Comparison of ENCODE assay signal across 13 mouse cellular contexts in the genomic region with DNA sequence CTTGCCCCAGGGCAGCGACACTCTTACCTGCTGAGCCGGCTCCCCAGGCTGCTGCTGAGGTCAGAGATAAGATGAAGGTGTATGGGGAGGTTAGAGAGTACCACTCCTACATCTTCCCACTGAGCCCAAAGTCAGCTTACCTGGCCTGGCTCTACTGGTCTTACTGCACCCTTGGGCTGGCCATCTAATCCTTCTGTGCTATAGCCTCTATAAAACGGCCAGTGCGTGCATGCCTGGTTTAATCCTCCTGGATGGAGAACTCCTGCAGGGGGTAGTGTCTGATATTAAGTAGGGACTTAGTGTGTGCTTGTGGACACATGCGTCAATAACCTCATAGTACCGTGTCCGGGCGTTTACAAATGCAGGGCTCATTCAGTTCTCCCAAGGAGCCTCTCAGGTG. TPM values are rescaled to one million over a fixed set of nuclear protein-coding genes. Genes with fewer than 3 reads are reported as not detected.
DNase-seq lines count a peak whose midpoint lies in the region; ATAC-seq and TF ChIP-seq lines count a peak whose summit lies in the region.
"Had no signal": no experiment of that assay in that cellular context is flagged by ENCODE, and none has a peak within 500 bp of the region (broad histone marks: within the 10 kb centered on the region; RNA-seq: fewer than 3 reads in every experiment).

No protein-coding gene starts in this region.

- H3K4me2 ChIP-seq in forebrain, embryonic 11.5 days (ENCODE audit: low read depth, low read length, severe bottlenecking), result no peak overlapping the region
- H3K4me2 ChIP-seq in forebrain, embryonic 15.5 days (replicated peaks), result no peak overlapping the region
- no peak overlapping the region for H3K4me2 ChIP-seq in liver, postnatal 0 days (ENCODE audit: low read depth, low read length)
- no peak overlapping the region for H3K4me2 ChIP-seq in liver, embryonic 12.5 days
- no peak overlapping the region for H3K4me2 ChIP-seq in intestine, embryonic 16.5 days (ENCODE audit: low read depth, low read length)

- no peaks in the 10 kb centered on the region for H3K9me3 ChIP-seq in forebrain, embryonic 11.5 days (ENCODE audit: control insufficient read depth, low read length)
- H3K9me3 ChIP-seq in forebrain, embryonic 15.5 days, result no peaks in the 10 kb centered on the region
- no peaks in the 10 kb centered on the region for H3K9me3 ChIP-seq in liver, postnatal 0 days (ENCODE audit: low read length)
- no peaks in the 10 kb centered on the region for H3K9me3 ChIP-seq in liver, embryonic 12.5 days (replicated peaks)
- no peaks in the 10 kb centered on the region for H3K9me3 ChIP-seq in embryonic facial prominence, embryonic 10.5 days
- no peaks in the 10 kb centered on the region for H3K9me3 ChIP-seq in intestine, embryonic 16.5 days (ENCODE audit: control insufficient read depth, low read length)
- H3K9me3 ChIP-seq: forebrain, embryonic 13.5 days; heart, embryonic 13.5 days; hindbrain, embryonic 15.5 days had no signal

- H3K27me3 ChIP-seq in forebrain, embryonic 11.5 days (ENCODE audit: control insufficient read depth, insufficient read depth, low read length), result no peaks in the 10 kb centered on the region
- H3K27me3 ChIP-seq in forebrain, embryonic 15.5 days, result no peaks in the 10 kb centered on the region
- 0 out of 2 replicates have a peak, but pooled peaks cover 3% of the 10 kb centered on the region for H3K27me3 ChIP-seq in liver, postnatal 0 days (ENCODE audit: insufficient read depth, low read length)
- 0 out of 2 replicates have a peak, but pooled peaks cover 3% of the 10 kb centered on the region for H3K27me3 ChIP-seq in liver, embryonic 12.5 days (replicated peaks)
- no peaks in the 10 kb centered on the region for H3K27me3 ChIP-seq in embryonic facial prominence, embryonic 10.5 days (replicated peaks; ENCODE audit: low read depth, poor library complexity, severe bottlenecking)
- no peaks in the 10 kb centered on the region for H3K27me3 ChIP-seq in intestine, embryonic 16.5 days (replicated peaks; ENCODE audit: control insufficient read depth, insufficient read depth, low read length)
- H3K27me3 ChIP-seq: CH12.LX; forebrain, embryonic 13.5 days; hindbrain, embryonic 15.5 days had no signal

- peaks cover 6% of the 10 kb centered on the region for H3K4me1 ChIP-seq in forebrain, embryonic 11.5 days (replicated peaks; ENCODE audit: control insufficient read depth, insufficient read depth, low read length)
- peaks cover 13% of the 10 kb centered on the region for H3K4me1 ChIP-seq in forebrain, embryonic 15.5 days
- peaks cover 25% of the 10 kb centered on the region for H3K4me1 ChIP-seq in liver, postnatal 0 days (ENCODE audit: insufficient read depth)
- H3K4me1 ChIP-seq in liver, embryonic 12.5 days, result peaks cover 71% of the 10 kb centered on the region
- peaks cover 37% of the 10 kb centered on the region for H3K4me1 ChIP-seq in embryonic facial prominence, embryonic 10.5 days
- peaks cover 36% of the 10 kb centered on the region for H3K4me1 ChIP-seq in intestine, embryonic 16.5 days (ENCODE audit: control insufficient read depth, insufficient read depth, low read length)

- H3K4me3 ChIP-seq in forebrain, embryonic 11.5 days (ENCODE audit: low read depth, low read length), result no peak overlapping the region
- no peak overlapping the region for H3K4me3 ChIP-seq in forebrain, embryonic 15.5 days
- H3K4me3 ChIP-seq in liver, postnatal 0 days (ENCODE audit: low read depth, low read length), result no peak overlapping the region
- H3K4me3 ChIP-seq in liver, embryonic 12.5 days, result no peak overlapping the region
- H3K4me3 ChIP-seq in embryonic facial prominence, embryonic 10.5 days, result peak overlapping the region; percentile 41; the same call in 1 of the 2 replicates
- H3K4me3 ChIP-seq in intestine, embryonic 16.5 days (ENCODE audit: low read length), result no peak overlapping the region
- H3K4me3 ChIP-seq: forebrain, embryonic 13.5 days; hindbrain, embryonic 15.5 days had no signal

- H3K9ac ChIP-seq in forebrain, embryonic 11.5 days (ENCODE audit: low read length), result no peak overlapping the region
- H3K9ac ChIP-seq in forebrain, embryonic 15.5 days (replicated peaks), result no peak overlapping the region
- H3K9ac ChIP-seq in liver, postnatal 0 days (replicated peaks), result no peak overlapping the region
- H3K9ac ChIP-seq in liver, embryonic 12.5 days, result no peak overlapping the region
- H3K9ac ChIP-seq in intestine, embryonic 16.5 days (ENCODE audit: low read depth, low read length), result no peak overlapping the region
- H3K9ac ChIP-seq: forebrain, embryonic 13.5 days; hindbrain, embryonic 15.5 days had no signal

- ATAC-seq in forebrain, embryonic 11.5 days (replicated peaks; ENCODE audit: low FRiP score), result no peak
- ATAC-seq in forebrain, embryonic 15.5 days (replicated peaks), result no peak
- no peak for ATAC-seq in liver, postnatal 0 days
- ATAC-seq in liver, embryonic 12.5 days, result no peak
- no peak for ATAC-seq in intestine, embryonic 16.5 days
- ATAC-seq: intestine, postnatal 0 days had no signal

- H3K27ac ChIP-seq in forebrain, embryonic 11.5 days (ENCODE audit: low read depth, low read length), result no peak overlapping the region
- H3K27ac ChIP-seq in forebrain, embryonic 15.5 days (replicated peaks), result no peak overlapping the region
- no peak overlapping the region for H3K27ac ChIP-seq in liver, postnatal 0 days (ENCODE audit: low read depth)
- H3K27ac ChIP-seq in liver, embryonic 12.5 days, result no peak overlapping the region
- H3K27ac ChIP-seq in embryonic facial prominence, embryonic 10.5 days (replicated peaks), result no peak overlapping the region
- H3K27ac ChIP-seq in intestine, embryonic 16.5 days (ENCODE audit: low read length), result no peak overlapping the region
- H3K27ac ChIP-seq: forebrain, embryonic 13.5 days; hindbrain, embryonic 15.5 days had no signal

- DNase-seq in forebrain, embryonic 11.5 days (ENCODE audit: low spot score), result peak; percentile 44
- DNase-seq in liver, postnatal 0 days, result peak; percentile 13
- DNase-seq in embryonic facial prominence, embryonic 10.5 days (ENCODE audit: low spot score), result no peak
- peak; percentile 82 for DNase-seq in fat pad, adult 2 months (ENCODE audit: extremely low read depth, low read depth, low spot score)
- no peak for DNase-seq in right cerebral cortex, adult 2 months (ENCODE audit: low spot score in 2 of 2)

- TF ChIP-seq EP300 in liver, postnatal 0 days (IDR thresholded peaks at IDR 0.05; ENCODE audit: low read depth), result no peak

- 85% methylated on average over 8 of the region's 8 CpGs for WGBS in forebrain, embryonic 11.5 days
- 89% methylated on average over 8 of the region's 8 CpGs for WGBS in forebrain, embryonic 15.5 days
- 87% methylated on average over 8 of the region's 8 CpGs for WGBS in liver, postnatal 0 days (ENCODE audit: insufficient replicate concordance)
- whole genome bisulfite sequencing in liver, embryonic 12.5 days (ENCODE audit: insufficient replicate concordance), result 74% methylated on average over 8 of the region's 8 CpGs
- WGBS in embryonic facial prominence, embryonic 10.5 days, result 86% methylated on average over 8 of the region's 8 CpGs
- WGBS in intestine, embryonic 16.5 days, result 85% methylated on average over 8 of the region's 8 CpGs

- peaks cover 5% of the 10 kb centered on the region for H3K36me3 ChIP-seq in forebrain, embryonic 11.5 days (ENCODE audit: control insufficient read depth, insufficient read depth, low read length)
- H3K36me3 ChIP-seq in forebrain, embryonic 15.5 days, result peaks cover 11% of the 10 kb centered on the region
- peaks cover 10% of the 10 kb centered on the region for H3K36me3 ChIP-seq in liver, postnatal 0 days (replicated peaks; ENCODE audit: insufficient read depth, low read length)
- H3K36me3 ChIP-seq in liver, embryonic 12.5 days, result peaks cover 16% of the 10 kb centered on the region
- peaks cover 28% of the 10 kb centered on the region for H3K36me3 ChIP-seq in embryonic facial prominence, embryonic 10.5 days (replicated peaks)
- H3K36me3 ChIP-seq in intestine, embryonic 16.5 days (ENCODE audit: control insufficient read depth, insufficient read depth, low read length), result peaks cover 3% of the 10 kb centered on the region; the same call in 1 of the 2 replicates

- no peak for TF ChIP-seq CTCF in liver, postnatal 0 days (IDR thresholded peaks at IDR 0.05; ENCODE audit: low read depth)

RNA-seq across cellular contexts. Expression of a gene that starts 4.2 kb away (rescaled TPM):
- 0.15 and 0.27 TPM in 2 replicates for polyA plus RNA-seq in forebrain, embryonic 11.5 days (2014; fragmentation: Nextera tagmentation; extraction: Ambion mirVana)
- polyA plus RNA-seq in forebrain, embryonic 15.5 days (2015; fragmentation: Nextera tagmentation; extraction: Ambion mirVana), result 0.14 and 0.28 TPM in 2 replicates
- 0.09 and 0.12 TPM in 2 replicates for polyA plus RNA-seq in liver, postnatal 0 days (2015; fragmentation: Nextera tagmentation; extraction: Ambion mirVana)
- 0.10 and 0.15 TPM in 2 replicates for polyA plus RNA-seq in liver, embryonic 12.5 days (2016; fragmentation: Nextera tagmentation; extraction: Ambion mirVana)
- 0.18 and 0.21 TPM in 2 replicates for polyA plus RNA-seq in embryonic facial prominence, embryonic 10.5 days (2016; fragmentation: Nextera tagmentation; extraction: Ambion mirVana)
- 0.18 and 0.27 TPM in 2 replicates for polyA plus RNA-seq in intestine, embryonic 16.5 days (2015; fragmentation: Nextera tagmentation; extraction: Ambion mirVana)

RNA-seq across cellular contexts. Expression of a gene that starts 7.3 kb away (rescaled TPM):
- 4.0 and 4.1 TPM in 2 replicates for polyA plus RNA-seq in forebrain, embryonic 11.5 days (2014; fragmentation: Nextera tagmentation; extraction: Ambion mirVana)
- polyA plus RNA-seq in forebrain, embryonic 15.5 days (2015; fragmentation: Nextera tagmentation; extraction: Ambion mirVana), result 5.8 and 5.9 TPM in 2 replicates
- polyA plus RNA-seq in liver, postnatal 0 days (2015; fragmentation: Nextera tagmentation; extraction: Ambion mirVana), result 3.3 and 4.1 TPM in 2 replicates
- 2.8 and 3.4 TPM in 2 replicates for polyA plus RNA-seq in liver, embryonic 12.5 days (2016; fragmentation: Nextera tagmentation; extraction: Ambion mirVana)
- 4.2 and 5.6 TPM in 2 replicates for polyA plus RNA-seq in embryonic facial prominence, embryonic 10.5 days (2016; fragmentation: Nextera tagmentation; extraction: Ambion mirVana)
- polyA plus RNA-seq in intestine, embryonic 16.5 days (2015; fragmentation: Nextera tagmentation; extraction: Ambion mirVana), result 11.3 TPM in 2 replicates

RNA-seq across cellular contexts. Expression of a gene that starts 19.8 kb away (rescaled TPM):
- 169 and 174 TPM in 2 replicates for polyA plus RNA-seq in forebrain, embryonic 11.5 days (2014; fragmentation: Nextera tagmentation; extraction: Ambion mirVana)
- 82.9 and 88.6 TPM in 2 replicates for polyA plus RNA-seq in forebrain, embryonic 15.5 days (2015; fragmentation: Nextera tagmentation; extraction: Ambion mirVana)
- polyA plus RNA-seq in liver, postnatal 0 days (2015; fragmentation: Nextera tagmentation; extraction: Ambion mirVana), result 38.0 and 43.8 TPM in 2 replicates
- 208 and 211 TPM in 2 replicates for polyA plus RNA-seq in liver, embryonic 12.5 days (2016; fragmentation: Nextera tagmentation; extraction: Ambion mirVana)
- polyA plus RNA-seq in embryonic facial prominence, embryonic 10.5 days (2016; fragmentation: Nextera tagmentation; extraction: Ambion mirVana), result 197 and 223 TPM in 2 replicates
- polyA plus RNA-seq in intestine, embryonic 16.5 days (2015; fragmentation: Nextera tagmentation; extraction: Ambion mirVana), result 112 and 119 TPM in 2 replicates

RNA-seq across cellular contexts. Expression of a gene that starts 26.0 kb away (rescaled TPM):
- 5.8 and 7.9 TPM in 2 replicates for polyA plus RNA-seq in forebrain, embryonic 11.5 days (2014; fragmentation: Nextera tagmentation; extraction: Ambion mirVana)
- polyA plus RNA-seq in forebrain, embryonic 15.5 days (2015; fragmentation: Nextera tagmentation; extraction: Ambion mirVana), result 2.8 and 3.2 TPM in 2 replicates
- polyA plus RNA-seq in liver, postnatal 0 days (2015; fragmentation: Nextera tagmentation; extraction: Ambion mirVana), result 3.8 and 4.2 TPM in 2 replicates
- 4.0 and 4.8 TPM in 2 replicates for polyA plus RNA-seq in liver, embryonic 12.5 days (2016; fragmentation: Nextera tagmentation; extraction: Ambion mirVana)
- polyA plus RNA-seq in embryonic facial prominence, embryonic 10.5 days (2016; fragmentation: Nextera tagmentation; extraction: Ambion mirVana), result 3.9 and 4.4 TPM in 2 replicates
- 3.6 and 4.4 TPM in 2 replicates for polyA plus RNA-seq in intestine, embryonic 16.5 days (2015; fragmentation: Nextera tagmentation; extraction: Ambion mirVana)

RNA-seq across cellular contexts. Expression of a gene that starts 29.2 kb away (rescaled TPM):
- 67.7 and 74.5 TPM in 2 replicates for polyA plus RNA-seq in forebrain, embryonic 11.5 days (2014; fragmentation: Nextera tagmentation; extraction: Ambion mirVana)
- polyA plus RNA-seq in forebrain, embryonic 15.5 days (2015; fragmentation: Nextera tagmentation; extraction: Ambion mirVana), result 98.4 and 100 TPM in 2 replicates
- polyA plus RNA-seq in liver, postnatal 0 days (2015; fragmentation: Nextera tagmentation; extraction: Ambion mirVana), result 98.6 and 102 TPM in 2 replicates
- 160 and 162 TPM in 2 replicates for polyA plus RNA-seq in liver, embryonic 12.5 days (2016; fragmentation: Nextera tagmentation; extraction: Ambion mirVana)
- 190 and 191 TPM in 2 replicates for polyA plus RNA-seq in embryonic facial prominence, embryonic 10.5 days (2016; fragmentation: Nextera tagmentation; extraction: Ambion mirVana)
- 405 and 416 TPM in 2 replicates for polyA plus RNA-seq in intestine, embryonic 16.5 days (2015; fragmentation: Nextera tagmentation; extraction: Ambion mirVana)

Comparison
In these comparisons a context has a peak if more than half of its experiments do, and no peak if none do; other contexts are left out.
1. DNase-seq: peak in forebrain, embryonic 11.5 days (single experiment), liver, postnatal 0 days (single experiment) and fat pad, adult 2 months (single experiment); none in embryonic facial prominence, embryonic 10.5 days (single experiment) and right cerebral cortex, adult 2 months (0 of 2).